Mouse (Mus musculus): ENCODE results near the gene Golga1. TPM values are rescaled to one million over a fixed set of nuclear protein-coding genes. Genes with fewer than 3 reads are reported as not detected.

Golga1 gene
- polyA plus RNA-seq, 1 experiment from 2014 or later = 10.4 TPM

DNA sequence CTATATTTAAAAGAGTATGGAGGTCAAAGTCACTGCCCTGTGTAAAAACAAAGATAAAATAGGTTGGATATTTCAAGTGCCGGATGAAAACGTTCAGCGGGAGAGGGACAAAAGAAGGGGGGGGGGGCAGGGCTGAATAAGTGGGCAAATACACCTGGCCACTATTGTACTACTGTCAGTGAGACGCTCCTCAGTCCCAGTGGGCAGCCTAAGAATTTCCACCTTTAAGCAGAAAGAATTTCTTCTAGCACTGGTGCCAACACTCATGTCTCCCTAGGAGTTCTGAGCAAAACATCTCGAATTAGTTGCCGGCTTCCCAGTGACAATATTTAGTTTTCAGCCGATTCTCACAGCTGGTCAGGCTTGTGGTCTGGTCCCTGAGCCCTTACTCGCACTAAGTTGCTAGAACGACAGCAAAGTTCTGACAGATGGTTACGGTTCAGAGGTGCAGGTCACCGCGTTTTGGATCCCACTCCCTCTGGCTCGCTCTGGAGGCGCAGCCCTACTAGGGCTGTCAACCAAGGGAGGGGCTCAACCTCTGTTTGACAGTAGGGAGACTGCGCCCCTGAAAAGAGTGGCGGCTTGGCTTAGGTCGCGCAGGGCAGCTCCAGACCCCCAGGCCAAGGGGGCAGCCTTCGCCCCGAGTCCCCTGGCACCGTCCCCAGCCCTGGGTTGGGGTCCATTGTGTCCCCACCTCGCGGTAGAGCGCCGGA, 498 bp downstream of the Golga1 start:
- Histone ChIP-seq H3K9me3 (replicated peaks; ENCODE audit: control insufficient read depth, low read length) (no peaks in the 10 kb centered on the region), H3K4me3 (ENCODE audit: low read depth, low read length) (peak overlapping the region; percentile 73), H3K36me3 (ENCODE audit: control insufficient read depth, insufficient read depth) (0 out of 2 replicates have a peak, but pooled peaks cover 2% of the 10 kb centered on the region), H3K4me1 (ENCODE audit: control insufficient read depth, low read depth, low read length) (peaks cover 2% of the 10 kb centered on the region; the same call in 1 of the 2 replicates), H3K27ac (ENCODE audit: low read length) (peak overlapping the region; percentile 96), H3K27me3 (ENCODE audit: control insufficient read depth, insufficient read depth, low read depth, low read length) (no peaks in the 10 kb centered on the region), H3K4me2 (ENCODE audit: low read depth, low read length) (peak overlapping the region; percentile 73), H3K9ac (ENCODE audit: low read depth, low read length) (peak overlapping the region; percentile 84)
- under 1% methylated on average over 25 of the region's 25 CpGs for WGBS (ENCODE audit: insufficient replicate concordance)
- peak; percentile 77 for ATAC-seq (ENCODE audit: low read depth)

DNA sequence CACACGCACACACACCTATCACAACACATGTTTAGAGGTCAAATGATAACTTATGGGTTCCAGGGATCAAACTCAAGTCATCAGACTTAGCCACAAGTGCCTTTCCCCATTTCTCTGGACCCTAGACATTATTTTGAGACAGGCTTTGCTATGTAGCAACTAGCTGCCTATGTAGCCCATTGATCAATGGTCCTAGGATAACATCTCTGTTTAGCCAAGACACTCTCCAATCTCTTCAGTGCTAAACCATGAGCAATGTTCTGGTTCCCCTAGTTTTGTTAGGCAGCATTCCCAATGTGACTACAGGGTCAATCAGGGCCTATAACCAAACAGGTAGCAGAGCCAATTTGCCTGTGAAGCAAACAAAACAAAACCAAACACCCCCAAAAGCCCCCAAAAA, 16.8 kb downstream of the Golga1 start:
- no peaks in the 10 kb centered on the region for H3K27me3 ChIP-seq (ENCODE audit: control insufficient read depth, insufficient read depth, low read depth, low read length)
- H3K4me3 ChIP-seq (ENCODE audit: low read depth, low read length) = no peak overlapping the region
- no peak overlapping the region for H3K4me2 ChIP-seq (ENCODE audit: low read depth, low read length)
- no peak overlapping the region for H3K27ac ChIP-seq (ENCODE audit: low read length)
- H3K4me1 ChIP-seq (ENCODE audit: control insufficient read depth, low read depth, low read length) = no peaks in the 10 kb centered on the region
- peaks cover 32% of the 10 kb centered on the region for H3K36me3 ChIP-seq (ENCODE audit: control insufficient read depth, insufficient read depth)
- no peak for ATAC-seq (ENCODE audit: low read depth)
- no peak overlapping the region for H3K9ac ChIP-seq (ENCODE audit: low read depth, low read length)
- WGBS (ENCODE audit: insufficient replicate concordance) = 86% methylated on average over 1 of the region's 1 CpGs
- H3K9me3 ChIP-seq (replicated peaks; ENCODE audit: control insufficient read depth, low read length) = no peaks in the 10 kb centered on the region

DNA sequence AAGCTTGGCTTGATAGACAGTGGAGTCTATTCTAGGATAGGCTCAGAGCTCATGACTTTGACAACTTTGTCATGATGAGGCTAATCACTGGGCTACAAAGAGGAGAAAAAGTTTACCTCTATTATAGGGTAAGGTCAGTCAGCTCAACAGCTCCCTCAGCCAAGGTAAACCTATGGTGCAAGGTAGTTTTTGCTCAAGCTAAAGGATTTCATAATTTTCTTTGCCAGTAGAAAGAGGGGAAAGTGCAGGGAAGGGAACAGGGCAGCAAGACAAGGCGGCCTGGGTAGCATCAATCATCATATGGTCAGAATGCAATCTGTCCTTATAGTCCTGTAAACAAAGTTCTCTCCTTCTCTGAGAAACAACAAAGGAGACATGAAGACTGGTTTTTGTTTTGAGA, 25.1 kb downstream of the Golga1 start:
- 83% methylated on average over 1 of the region's 1 CpGs for WGBS (ENCODE audit: insufficient replicate concordance)
- no peaks in the 10 kb centered on the region for H3K9me3 ChIP-seq (replicated peaks; ENCODE audit: control insufficient read depth, low read length)
- H3K4me3 ChIP-seq (ENCODE audit: low read depth, low read length) = no peak overlapping the region
- H3K27me3 ChIP-seq (ENCODE audit: control insufficient read depth, insufficient read depth, low read depth, low read length) = no peaks in the 10 kb centered on the region
- H3K4me2 ChIP-seq (ENCODE audit: low read depth, low read length) = no peak overlapping the region
- H3K27ac ChIP-seq (ENCODE audit: low read length) = no peak overlapping the region
- no peak for ATAC-seq (ENCODE audit: low read depth)
- H3K9ac ChIP-seq (ENCODE audit: low read depth, low read length) = no peak overlapping the region
- no peaks in the 10 kb centered on the region for H3K4me1 ChIP-seq (ENCODE audit: control insufficient read depth, low read depth, low read length)
- peaks cover 22% of the 10 kb centered on the region for H3K36me3 ChIP-seq (ENCODE audit: control insufficient read depth, insufficient read depth)

DNA sequence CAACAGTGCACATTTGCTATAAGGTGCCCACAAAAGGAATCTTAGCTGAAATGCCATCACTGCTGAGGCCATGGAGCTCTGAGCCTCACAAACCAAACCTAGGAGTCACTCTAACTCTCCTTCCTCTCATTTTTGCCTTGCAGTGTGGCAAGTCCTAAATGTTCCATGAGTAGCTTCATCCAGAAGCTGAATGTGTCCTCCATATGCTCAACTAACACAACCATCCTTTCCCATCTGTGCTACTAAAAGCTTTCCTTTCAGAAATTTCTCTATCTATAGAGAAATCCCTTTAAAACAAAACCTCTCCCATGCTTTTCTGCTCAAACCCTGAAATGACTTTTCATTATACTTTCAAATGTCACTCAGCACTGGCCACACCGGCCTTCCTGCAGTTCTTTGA, 33.7 kb downstream of the Golga1 start:
- H3K4me2 ChIP-seq (ENCODE audit: low read depth, low read length) = no peak overlapping the region
- H3K36me3 ChIP-seq (ENCODE audit: control insufficient read depth, insufficient read depth) = peaks cover 27% of the 10 kb centered on the region
- ATAC-seq (ENCODE audit: low read depth) = no peak
- H3K9ac ChIP-seq (ENCODE audit: low read depth, low read length) = no peak overlapping the region
- no peak overlapping the region for H3K4me3 ChIP-seq (ENCODE audit: low read depth, low read length)
- H3K27ac ChIP-seq (ENCODE audit: low read length) = no peak overlapping the region
- no peaks in the 10 kb centered on the region for H3K27me3 ChIP-seq (ENCODE audit: control insufficient read depth, insufficient read depth, low read depth, low read length)
- 85% methylated on average over 1 of the region's 1 CpGs for WGBS (ENCODE audit: insufficient replicate concordance)
- no peaks in the 10 kb centered on the region for H3K9me3 ChIP-seq (replicated peaks; ENCODE audit: control insufficient read depth, low read length)
- no peaks in the 10 kb centered on the region for H3K4me1 ChIP-seq (ENCODE audit: control insufficient read depth, low read depth, low read length)

DNA sequence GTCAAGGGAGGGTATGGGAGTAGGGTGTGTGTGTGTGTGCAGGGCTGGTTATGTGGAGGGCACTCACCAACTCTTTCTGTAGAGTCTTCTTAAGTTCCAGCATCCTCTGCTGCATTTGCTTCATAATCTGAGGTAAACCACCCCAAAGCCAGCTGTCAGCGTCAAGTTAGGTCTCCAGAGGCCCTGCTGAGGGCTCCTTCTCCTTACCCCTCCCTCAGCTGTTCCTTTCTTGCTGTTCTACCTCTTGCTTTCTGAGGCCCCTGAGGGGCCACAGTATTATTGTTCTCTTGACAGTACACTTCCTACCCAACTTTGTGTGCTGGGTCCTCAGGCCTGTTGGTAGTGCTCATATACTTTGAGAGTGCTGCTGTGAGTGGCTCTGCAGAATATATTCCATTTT, 45.3 kb downstream of the Golga1 start:
- Histone ChIP-seq H3K9ac (ENCODE audit: low read depth, low read length) (no peak overlapping the region), H3K27ac (ENCODE audit: low read length) (no peak overlapping the region), H3K4me3 (ENCODE audit: low read depth, low read length) (no peak overlapping the region), H3K27me3 (ENCODE audit: control insufficient read depth, insufficient read depth, low read depth, low read length) (no peaks in the 10 kb centered on the region), H3K4me2 (ENCODE audit: low read depth, low read length) (no peak overlapping the region), H3K4me1 (ENCODE audit: control insufficient read depth, low read depth, low read length) (no peaks in the 10 kb centered on the region), H3K9me3 (replicated peaks; ENCODE audit: control insufficient read depth, low read length) (no peaks in the 10 kb centered on the region), H3K36me3 (ENCODE audit: control insufficient read depth, insufficient read depth) (peaks cover 50% of the 10 kb centered on the region)
- ATAC-seq (ENCODE audit: low read depth) = no peak
- 69% methylated on average over 1 of the region's 1 CpGs for WGBS (ENCODE audit: insufficient replicate concordance)

DNA sequence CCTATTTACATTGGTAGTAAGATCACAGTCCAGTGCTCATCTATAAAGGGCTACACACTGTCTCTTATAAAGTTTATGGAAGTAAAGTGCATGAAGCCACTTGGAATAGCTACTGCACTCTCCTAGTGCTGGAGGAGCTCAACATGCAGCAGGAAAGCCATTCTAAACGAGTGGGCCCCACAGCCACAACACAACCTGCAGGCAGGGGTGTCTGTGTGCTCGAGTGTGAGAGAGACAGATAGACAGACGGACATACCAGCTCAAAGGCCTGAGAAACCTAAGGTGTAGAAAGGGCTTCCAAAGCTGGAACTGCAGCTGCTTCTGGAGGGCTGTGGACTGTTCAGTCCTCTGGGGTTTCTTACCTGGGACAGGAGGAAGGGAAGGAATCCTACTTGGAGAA, 48.8 kb downstream of the Golga1 start:
- ATAC-seq (ENCODE audit: low read depth) = no peak
- Histone ChIP-seq H3K9ac (ENCODE audit: low read depth, low read length) (no peak overlapping the region), H3K9me3 (replicated peaks; ENCODE audit: control insufficient read depth, low read length) (no peaks in the 10 kb centered on the region), H3K36me3 (ENCODE audit: control insufficient read depth, insufficient read depth) (peaks cover 44% of the 10 kb centered on the region), H3K4me1 (ENCODE audit: control insufficient read depth, low read depth, low read length) (peaks cover 6% of the 10 kb centered on the region; the same call in 1 of the 2 replicates), H3K4me3 (ENCODE audit: low read depth, low read length) (no peak overlapping the region), H3K27ac (ENCODE audit: low read length) (no peak overlapping the region), H3K27me3 (ENCODE audit: control insufficient read depth, insufficient read depth, low read depth, low read length) (no peaks in the 10 kb centered on the region), H3K4me2 (ENCODE audit: low read depth, low read length) (no peak overlapping the region)
- 56% methylated on average over 3 of the region's 3 CpGs for WGBS (ENCODE audit: insufficient replicate concordance)

DNA sequence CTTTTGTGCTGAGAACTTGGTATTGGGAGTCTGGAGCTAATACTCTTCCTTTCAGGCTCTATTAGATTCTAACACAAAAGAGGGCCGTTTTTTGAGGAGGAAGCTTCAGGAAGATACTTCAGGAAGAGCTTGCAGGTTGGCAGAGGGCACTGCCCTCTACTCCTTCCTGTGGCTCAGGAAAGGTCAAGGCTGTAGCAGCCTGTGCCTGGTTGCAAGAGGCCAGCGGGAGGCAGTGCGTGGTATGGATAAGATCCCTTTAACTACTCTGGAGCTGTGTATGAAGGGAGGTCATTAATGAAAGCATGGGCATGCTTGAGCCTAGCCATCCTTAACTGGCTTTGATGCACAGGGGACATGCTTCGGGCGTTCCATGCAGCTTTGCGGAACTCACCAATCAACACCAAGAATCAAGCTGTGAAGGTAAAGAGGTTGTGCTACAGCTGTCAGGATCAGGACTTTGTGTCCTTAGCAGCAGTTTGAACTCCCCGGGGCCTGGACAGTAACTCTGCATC, 52.5 kb downstream of the Golga1 start:
- Histone ChIP-seq H3K4me2 (ENCODE audit: low read depth, low read length) (no peak overlapping the region), H3K9me3 (replicated peaks; ENCODE audit: control insufficient read depth, low read length) (no peaks in the 10 kb centered on the region), H3K27ac (ENCODE audit: low read length) (no peak overlapping the region), H3K36me3 (ENCODE audit: control insufficient read depth, insufficient read depth) (peaks cover 26% of the 10 kb centered on the region), H3K9ac (ENCODE audit: low read depth, low read length) (no peak overlapping the region), H3K27me3 (ENCODE audit: control insufficient read depth, insufficient read depth, low read depth, low read length) (no peaks in the 10 kb centered on the region), H3K4me3 (ENCODE audit: low read depth, low read length) (no peak overlapping the region), H3K4me1 (ENCODE audit: control insufficient read depth, low read depth, low read length) (peaks cover 27% of the 10 kb centered on the region)
- WGBS (ENCODE audit: insufficient replicate concordance) = 75% methylated on average over 7 of the region's 7 CpGs
- ATAC-seq (ENCODE audit: low read depth) = no peak

DNA sequence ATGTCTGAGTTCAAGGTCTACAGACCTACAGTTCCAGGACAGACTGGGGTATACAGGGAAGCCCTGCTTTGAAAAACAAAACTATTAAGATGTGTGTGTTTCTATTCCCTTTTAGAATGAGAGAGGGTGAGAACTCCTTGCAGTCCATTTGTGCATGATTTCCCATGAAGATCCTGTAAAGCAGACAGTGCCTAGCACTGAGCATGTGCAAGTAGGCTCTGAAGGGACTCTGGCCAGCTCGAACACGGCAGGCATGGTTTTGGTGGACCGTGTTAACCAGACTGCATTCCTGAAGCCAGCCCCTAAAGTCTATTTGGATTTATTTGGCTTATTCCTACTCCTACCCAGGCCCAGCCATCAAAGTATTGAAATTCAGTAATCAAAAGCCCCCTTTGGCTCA, 53.4 kb downstream of the Golga1 start:
- WGBS (ENCODE audit: insufficient replicate concordance) = 82% methylated on average over 3 of the region's 3 CpGs
- Histone ChIP-seq H3K27me3 (ENCODE audit: control insufficient read depth, insufficient read depth, low read depth, low read length) (no peaks in the 10 kb centered on the region), H3K9ac (ENCODE audit: low read depth, low read length) (no peak overlapping the region), H3K4me2 (ENCODE audit: low read depth, low read length) (no peak overlapping the region), H3K36me3 (ENCODE audit: control insufficient read depth, insufficient read depth) (peaks cover 23% of the 10 kb centered on the region), H3K4me3 (ENCODE audit: low read depth, low read length) (no peak overlapping the region), H3K4me1 (ENCODE audit: control insufficient read depth, low read depth, low read length) (peaks cover 31% of the 10 kb centered on the region), H3K27ac (ENCODE audit: low read length) (no peak overlapping the region), H3K9me3 (replicated peaks; ENCODE audit: control insufficient read depth, low read length) (no peaks in the 10 kb centered on the region)
- ATAC-seq (ENCODE audit: low read depth) = no peak

DNA sequence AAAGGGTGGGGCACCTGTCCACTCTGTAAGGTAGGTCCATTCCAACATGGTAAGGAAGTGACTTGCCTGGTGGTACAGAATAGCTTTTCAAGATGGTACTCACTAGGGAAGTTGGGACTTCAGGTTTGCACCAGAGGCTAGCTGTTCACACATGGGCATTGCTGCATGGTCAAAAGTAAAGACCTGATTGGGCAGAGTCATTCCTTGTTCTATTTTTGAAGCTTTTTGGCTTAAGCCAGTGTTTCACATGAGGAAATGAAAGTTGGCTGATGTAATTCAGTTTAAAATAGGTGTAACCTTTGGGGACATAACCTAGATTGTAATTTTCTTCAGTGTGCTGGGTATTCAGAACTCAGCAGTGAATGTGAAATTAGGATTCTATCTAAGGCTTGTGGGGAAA, 54.1 kb downstream of the Golga1 start:
- Histone ChIP-seq H3K36me3 (ENCODE audit: control insufficient read depth, insufficient read depth) (peaks cover 18% of the 10 kb centered on the region), H3K9me3 (replicated peaks; ENCODE audit: control insufficient read depth, low read length) (no peaks in the 10 kb centered on the region), H3K27me3 (ENCODE audit: control insufficient read depth, insufficient read depth, low read depth, low read length) (no peaks in the 10 kb centered on the region), H3K4me2 (ENCODE audit: low read depth, low read length) (no peak overlapping the region), H3K27ac (ENCODE audit: low read length) (no peak overlapping the region), H3K4me1 (ENCODE audit: control insufficient read depth, low read depth, low read length) (peaks cover 37% of the 10 kb centered on the region), H3K9ac (ENCODE audit: low read depth, low read length) (no peak overlapping the region), H3K4me3 (ENCODE audit: low read depth, low read length) (no peak overlapping the region)
- ATAC-seq (ENCODE audit: low read depth) = no peak

Measured in liver, embryonic 16.5 days (tissue).